Mouse (Mus musculus) lung, postnatal 10 days (tissue): ENCODE data around the gene Man2c1.

ENCODE experiments used
- DNase-seq: peaks from one replicate; pipeline ENCODE4 v3.0.0; 2021

Gene Man2c1

DNA sequence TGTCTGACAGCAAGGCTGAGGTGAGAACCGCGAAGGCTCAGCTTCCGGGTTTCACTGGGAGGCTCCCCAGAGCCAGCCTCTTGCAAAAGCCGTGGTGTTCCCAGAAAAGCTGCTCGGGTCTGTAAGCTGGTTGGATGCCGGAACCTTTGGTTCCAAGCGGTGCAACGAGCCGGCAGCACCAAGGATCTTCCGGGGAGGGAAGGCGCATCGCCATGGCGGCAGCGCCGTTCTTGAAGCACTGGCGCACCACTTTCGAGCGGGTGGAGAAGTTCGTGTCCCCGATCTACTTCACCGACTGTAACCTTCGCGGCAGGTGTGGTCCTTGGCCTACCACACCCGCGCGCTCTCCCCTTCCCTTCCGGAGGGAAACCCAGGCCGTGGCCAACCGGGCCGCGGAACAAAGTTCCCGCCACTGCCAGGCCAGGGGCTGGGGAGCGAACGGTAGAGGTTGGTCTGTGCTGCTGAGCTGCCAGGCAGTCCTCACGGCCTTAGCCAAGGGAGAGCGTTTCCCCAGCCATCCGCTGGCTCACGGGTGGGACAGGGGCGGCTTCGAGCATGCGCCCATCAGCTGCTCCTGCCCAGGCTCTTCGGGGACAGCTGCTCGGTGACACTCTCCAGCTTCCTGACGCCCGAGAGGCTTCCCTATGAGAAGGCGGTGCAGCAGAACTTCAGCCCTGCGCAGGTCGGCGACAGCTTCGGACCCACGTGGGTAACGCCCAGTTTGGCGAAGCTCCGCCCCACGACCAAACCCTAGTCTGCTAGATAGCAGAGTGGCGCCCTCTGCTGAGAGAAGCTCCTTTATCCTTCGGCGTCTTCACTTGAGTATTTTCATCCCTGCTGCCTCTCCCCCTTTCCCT lies at the start of gene Man2c1:
Man2c1 (plus strand) TSS at position 114 of the 857 bp plus-strand sequence.
- DNase-seq: peak; percentile 97

DNA sequence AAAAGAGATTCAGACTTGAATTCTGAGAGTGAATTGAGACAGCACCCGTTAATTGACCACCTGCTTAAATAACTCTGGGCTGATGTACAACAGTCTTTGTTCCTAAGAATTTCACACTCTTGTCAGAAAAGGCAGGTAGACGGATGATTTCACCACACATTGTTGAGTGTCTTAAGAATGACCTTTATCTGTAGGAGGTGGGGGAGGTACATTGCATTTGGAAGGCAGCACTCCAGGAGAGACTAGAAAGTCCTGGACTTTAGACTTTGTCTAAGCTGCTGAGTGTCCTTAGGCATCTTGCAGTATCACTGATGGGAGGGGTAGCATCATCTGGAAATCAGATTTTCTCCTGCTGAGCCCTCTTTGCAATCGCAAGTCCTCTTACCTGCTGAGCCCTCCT lies 48.3 kb upstream of the Man2c1 start:
- DNase-seq: no peak

DNA sequence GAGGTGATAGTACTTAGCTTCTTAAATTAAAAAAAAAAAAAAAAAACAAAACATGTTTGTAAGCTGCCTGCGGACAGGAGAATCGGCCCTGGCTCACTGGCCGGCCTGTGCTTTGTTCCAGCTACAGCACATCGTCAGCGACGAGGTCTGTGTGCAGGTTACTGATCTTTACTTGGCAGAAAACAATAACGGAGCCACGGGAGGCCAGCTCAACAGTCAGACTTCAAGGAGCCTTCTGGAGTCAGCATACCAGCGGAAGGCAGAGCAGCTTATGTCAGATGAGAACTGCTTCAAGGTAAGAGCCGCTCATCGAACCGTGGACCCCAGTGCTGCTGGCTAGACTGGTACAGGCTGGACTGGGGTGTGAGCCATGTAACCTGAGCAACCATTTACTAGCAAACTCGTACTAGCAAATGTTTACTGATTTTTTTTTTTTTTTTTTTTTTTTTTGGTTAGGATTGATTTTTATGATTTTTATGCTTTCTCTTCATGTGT lies 13.2 kb upstream of the Man2c1 start:
- DNase-seq: no peak

DNA sequence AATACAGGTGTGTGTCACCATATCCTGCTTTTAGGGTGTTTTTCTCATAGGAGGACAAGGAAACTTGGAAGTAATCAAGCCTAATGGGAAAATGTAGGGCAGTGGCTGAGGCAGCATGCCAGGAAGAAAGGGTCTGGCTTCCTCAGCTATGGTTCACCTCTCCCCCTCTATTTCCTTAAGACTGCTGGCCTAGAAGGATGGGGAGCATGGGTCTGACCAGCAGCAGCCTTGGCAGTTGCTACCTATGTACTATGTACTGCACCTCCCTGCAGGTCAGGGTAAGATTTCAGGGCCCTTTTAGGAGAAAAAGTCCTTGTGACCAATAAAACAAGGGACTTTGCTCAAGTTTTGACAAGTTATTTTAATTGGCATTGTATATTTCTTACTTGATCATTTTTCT lies 849 bp upstream of the Man2c1 start:
- no peak for DNase-seq

DNA sequence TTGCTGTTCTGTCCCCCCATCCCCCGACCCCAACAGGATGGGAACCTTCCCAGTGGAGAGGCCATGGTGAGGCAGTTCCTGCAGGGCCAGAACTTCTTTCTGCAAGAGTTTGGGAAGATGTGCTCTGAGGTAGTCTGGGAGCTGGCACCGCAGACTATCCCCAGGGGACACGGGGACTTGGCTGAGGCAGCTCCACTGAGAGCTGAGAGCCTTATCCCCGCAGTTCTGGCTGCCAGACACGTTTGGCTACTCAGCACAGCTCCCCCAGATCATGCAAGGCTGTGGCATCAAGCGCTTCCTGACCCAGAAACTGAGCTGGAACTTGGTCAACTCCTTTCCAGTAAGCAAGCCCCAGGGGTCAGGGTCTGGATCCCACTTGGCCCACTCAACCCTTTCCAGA lies 6.8 kb downstream of the Man2c1 start:
- no peak for DNase-seq

DNA sequence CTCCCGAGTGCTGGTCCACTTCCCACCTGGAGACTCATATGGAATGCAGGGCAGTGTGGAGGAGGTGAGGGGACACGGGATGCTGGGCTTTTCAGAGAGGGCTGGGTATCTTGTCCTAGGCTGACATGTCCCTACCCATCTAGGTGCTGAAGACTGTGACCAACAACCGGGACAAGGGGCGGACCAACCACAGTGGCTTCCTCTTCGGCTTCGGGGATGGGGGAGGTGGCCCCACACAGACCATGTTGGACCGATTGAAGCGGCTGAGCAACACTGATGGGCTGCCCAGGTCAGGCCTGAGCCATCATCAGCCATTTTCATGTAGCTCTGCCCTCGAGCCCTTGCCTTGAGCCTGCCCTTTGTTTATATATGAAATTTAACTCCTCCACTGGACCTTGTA lies 7.3 kb downstream of the Man2c1 start:
- no peak for DNase-seq

DNA sequence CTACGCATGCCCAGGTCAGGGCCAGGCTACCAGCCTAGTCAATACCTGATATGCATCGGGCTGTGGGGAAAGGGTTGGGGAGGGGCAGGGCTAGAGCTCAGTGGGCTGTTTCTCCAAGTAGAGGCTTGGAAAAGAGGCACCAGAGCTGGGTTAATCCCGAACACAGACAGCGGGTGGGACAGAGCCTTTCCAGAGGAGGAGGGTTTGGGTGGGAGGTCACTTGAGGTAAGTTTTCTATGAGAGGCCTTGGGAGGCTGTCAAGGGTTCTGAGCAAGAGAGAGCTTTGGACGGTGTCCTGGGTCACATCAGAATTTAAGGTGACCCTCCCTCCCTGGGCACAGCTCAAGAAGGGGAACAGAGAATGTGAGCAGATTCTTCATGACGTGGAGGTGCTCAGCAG lies 8.0 kb downstream of the Man2c1 start:
- DNase-seq: no peak

DNA sequence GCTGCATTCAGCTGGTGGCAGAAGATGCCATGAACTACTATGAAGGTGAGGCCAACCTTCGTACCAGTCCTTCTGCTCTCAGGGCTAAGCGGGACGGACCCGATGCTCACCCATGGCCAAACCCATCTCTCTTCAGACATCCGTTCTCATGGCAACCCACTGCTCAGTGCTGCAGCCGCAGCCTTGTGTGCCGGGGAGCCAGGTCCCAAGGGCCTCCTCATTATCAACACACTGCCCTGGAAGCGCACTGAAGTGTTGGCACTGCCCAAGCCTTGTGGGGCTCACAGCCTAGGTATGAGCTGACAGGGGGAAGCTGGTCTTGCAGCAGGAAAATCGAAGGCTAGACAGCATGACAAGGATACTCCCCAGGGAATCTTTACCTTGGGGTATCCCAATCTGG lies 8.6 kb downstream of the Man2c1 start:
- no peak for DNase-seq

DNA sequence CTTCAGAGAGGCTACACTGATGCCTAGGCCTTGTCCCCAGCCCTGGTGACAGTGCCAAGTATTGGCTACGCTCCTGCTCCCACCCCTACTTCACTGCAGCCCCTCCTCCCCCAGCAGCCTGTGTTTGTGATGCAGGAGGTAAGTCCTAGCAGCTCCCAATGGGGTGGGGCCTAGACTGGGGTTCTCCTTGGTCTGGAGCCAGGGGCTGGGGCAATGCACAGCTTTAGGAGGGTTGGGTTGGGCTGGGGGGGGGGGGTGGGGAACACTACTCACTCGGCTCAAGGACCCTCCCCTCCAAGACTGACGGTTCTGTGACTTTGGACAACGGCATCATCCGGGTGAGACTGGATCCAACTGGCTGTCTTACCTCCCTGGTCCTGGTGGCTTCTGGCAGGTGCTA lies 9.1 kb downstream of the Man2c1 start:
- DNase-seq: peak; percentile 6

DNA sequence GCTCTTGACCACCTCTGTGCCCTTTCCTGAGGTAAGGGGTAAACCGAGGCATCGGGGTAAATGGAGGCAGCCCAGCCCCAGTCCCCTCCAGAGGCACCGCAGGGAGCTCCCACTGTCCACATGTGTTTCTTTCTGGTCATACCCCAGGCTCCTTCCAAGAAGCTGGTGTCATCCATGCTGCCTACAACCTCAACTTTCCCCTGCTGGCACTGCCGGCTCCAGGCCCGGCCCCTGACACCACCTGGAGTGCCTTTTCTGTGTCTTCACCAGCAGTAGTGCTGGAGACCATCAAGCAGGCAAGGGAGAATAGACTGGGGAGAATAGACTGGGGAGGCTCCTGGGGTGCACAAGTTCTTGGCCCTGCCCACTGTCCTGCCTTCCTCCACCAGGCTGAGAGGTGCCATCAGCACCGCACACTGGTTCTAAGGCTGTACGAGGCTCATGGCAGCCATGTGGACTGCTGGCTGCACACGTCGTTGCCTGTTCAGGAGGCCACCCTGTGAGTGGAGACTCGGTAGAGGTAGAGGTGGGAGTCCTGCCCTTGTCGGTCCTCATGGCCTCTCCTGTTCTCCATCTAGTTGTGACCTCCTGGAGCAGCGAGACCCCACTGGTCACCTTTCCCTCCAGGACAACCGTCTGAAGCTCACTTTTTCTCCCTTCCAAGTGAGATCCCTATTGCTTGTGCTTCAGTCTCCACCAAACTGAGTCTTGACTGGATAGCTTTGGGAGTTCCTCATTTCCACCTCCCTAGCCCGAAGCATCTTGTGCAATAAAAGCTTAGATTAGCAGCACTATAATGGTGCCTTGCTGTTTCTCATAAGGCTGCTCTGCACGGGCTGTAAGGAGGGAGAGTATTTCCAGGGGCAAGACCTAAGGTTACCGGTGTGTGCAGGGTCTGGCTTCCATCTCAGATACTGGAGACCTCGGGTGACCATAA lies 11.2 kb downstream of the Man2c1 start:
- no peak for DNase-seq

DNA sequence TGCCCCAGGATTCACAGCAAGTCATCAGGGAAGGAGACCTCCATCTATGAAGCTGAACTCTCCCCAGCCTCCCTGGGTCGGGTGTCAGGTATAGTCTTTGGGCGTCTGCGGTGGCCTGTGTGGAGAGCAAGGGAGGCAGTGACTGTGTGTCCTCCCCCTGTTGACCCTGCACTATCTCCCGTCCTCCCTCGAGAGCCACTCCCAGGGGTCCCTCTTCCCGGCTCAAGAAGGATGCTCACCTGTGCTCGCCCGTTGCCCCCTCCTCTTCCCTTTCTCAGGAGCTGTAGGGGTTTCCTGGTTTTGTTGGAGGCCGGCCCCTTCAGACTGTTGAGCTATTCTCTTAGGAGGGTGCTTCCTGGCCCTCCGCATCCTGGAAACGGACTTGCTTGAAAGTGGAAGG lies 12.7 kb downstream of the Man2c1 start:
- no peak for DNase-seq

DNA sequence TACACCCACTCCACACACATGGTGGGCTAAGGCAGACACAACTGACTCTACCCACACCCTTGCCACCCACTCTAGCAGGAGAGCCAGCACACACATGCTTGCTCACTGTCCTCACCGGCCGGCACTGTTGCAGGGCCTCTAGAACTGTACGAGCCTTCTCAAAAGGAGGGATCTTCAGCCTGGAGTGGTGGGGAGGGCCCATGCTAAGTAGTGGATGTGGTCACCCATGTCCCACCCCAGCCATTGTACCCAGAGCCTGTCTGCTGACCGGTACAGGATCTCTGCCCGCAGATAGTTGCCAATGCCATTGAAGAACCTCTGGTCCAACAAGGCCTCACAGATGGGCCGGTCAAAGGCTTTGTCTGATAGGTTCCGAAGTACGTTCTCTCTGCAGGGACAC lies 14.3 kb downstream of the Man2c1 start:
- DNase-seq: no peak

DNA sequence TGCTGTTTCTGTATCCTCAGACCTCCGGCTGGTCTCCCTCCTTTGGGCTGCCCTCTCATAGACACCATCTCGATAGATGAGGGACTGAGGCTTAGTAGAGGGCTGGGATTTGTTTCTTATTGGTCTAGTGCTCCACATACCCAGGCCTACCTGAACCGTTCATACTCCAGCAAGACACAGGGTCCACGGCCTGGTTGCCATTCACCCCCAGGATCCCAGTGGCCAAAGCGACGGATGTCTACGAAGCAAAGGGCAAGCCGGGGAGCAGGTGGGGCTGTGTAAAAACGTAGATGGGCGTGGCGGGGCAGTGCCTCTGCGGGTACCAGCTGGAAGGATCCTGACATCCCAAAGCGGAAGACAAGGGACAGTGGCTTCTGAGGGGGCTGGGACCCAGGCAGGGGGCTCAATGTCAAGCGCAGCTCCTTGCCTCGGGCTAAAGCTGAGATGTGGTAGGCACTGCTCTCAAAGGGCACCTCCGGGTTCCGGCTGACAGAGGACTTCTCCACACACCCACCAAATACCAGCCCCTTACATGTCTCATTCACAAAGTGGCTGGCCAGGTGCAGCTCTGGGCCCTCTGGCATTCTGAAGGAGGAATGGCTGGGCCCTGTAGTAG lies 16.1 kb downstream of the Man2c1 start:
- peak; percentile 11 for DNase-seq

DNA sequence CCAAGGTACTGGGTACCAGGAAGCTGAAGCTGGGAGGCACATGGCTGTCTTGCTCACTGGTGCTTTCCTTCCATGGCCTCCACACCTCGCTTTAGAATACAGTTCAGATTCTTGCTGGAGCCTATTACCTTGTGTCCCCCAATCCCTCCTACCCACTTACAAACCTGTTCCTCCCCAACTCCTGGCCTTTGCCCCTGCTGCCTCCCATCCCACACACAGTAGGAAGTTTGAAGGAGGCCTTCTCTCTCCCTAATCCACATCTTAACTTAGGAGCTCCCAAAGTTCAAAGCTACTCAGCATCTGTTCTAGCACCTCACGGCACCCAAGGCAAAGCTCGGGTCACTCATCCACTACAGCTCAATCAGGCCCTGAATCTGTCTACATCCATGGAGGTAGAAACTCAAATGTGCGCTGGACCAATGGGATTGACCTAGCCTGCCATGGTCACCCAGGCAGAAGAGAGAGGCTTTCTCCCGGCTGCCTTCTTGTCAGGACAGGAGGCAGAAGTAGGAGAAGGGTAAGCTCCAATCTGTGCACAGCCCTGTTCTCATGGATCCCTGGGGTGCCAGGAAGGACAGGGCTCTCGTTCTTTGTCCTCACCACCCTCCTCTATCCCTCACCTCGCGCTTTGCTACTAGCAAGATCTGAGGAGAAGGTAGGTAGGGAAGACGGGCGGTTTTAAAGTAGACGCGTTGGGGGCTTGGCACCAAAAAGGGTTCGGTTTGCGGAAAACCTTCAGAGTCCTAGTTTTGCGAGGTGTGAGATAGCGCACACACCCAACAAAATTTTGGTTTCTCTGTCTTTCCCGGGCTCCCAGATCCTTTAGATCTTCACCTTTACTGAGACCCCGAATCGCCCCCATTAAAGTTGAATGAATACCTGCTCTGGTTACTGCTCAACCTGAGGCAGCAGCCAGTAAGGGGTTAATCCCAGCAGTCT lies 17.0 kb downstream of the Man2c1 start:
- DNase-seq: no peak

DNA sequence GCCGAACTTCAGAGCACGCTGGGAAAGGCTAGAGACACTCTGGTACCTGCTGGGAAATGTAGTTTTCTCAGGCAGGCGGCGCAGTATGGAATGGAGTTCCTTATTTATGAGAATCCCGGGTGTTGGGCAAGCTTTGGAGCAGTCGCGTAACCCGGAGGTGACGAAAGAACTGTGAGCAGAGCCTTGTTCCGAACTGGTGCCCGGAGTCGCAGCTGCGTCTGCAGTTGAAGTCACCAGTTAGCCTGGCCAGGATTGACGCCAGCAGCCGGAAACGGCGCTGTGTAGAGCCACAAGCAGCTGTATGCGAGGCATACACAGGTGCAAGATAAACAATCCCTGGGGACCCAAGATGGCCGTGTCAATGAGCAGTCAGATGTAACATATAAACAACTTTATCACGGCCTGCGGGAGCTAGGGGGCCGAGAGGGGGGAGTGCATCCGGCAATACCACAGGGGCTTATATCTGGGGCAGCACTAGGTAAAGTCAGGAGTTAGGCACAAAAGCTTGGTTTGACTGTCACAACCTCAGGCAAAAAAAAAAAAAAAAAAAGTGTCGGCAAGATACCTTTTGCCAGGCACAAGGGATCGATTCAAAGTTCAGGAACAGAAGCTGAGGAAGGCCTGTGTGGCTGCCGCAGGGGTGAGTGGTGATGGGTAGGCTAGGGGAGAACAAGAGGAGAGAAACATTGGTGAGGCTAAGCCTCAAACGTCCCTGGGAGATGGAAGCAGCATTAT lies 17.8 kb downstream of the Man2c1 start, which contains the start of gene Neil1:
Neil1 (minus strand) TSS at position 162 of the 735 bp plus-strand sequence.
- peak; percentile 93 for DNase-seq

DNA sequence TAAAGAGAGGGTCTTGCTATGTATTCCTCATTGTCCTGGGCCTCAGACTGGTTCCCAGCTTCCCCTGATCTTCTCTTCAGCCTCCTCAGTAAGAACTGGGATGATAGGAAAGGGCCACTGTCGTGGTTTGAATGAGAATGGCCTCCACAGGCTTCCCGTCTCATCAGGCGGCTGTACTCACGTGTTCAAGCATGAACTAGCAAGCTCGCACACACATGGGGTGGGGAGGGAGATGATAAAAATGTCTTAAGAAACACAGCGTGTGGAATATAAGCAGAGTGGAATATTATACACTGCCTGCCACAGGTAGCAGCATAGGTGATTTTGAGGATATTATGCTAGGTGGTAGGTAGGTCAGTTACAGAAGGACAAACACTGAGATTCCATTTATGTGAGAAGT lies 18.5 kb downstream of the Man2c1 start:
- no peak for DNase-seq

DNA sequence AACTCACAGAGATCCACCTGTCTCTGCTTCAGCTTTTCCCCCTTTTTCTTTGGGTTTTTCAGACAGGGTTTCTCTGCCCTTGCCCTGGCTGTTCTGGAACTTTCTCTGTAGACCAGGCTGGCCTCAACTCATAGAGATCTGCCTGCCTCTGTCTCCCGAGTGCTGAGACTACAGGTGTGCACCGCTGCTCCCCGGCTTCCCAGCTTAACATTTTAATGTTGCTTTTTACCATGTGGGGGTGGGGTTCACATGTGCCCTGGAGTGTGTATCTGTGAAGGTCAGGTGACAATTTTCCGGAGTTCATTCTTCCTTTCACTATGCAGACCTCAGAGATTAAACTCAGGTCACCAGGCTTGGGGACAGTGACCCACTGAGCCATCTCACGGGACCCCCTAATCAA lies 19.7 kb downstream of the Man2c1 start:
- no peak for DNase-seq

DNA sequence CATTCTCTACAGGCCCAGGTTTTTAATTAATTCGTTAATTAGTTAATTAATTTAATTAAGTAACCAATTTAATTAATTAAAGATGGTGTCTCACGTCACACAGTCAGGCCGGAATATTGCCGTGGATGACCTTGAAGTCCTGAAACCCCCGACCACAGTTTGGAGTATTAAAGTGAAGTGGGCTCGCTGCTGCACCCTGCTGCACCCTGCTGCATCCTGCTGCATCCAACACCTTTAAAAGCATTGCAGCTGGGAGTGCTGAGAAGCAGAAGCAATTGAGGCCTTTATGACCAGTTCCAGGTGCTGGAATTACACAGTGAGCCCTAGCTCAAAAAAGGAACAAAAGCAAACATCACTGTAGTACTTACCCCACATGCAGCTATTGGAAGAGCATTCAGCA lies 21.8 kb downstream of the Man2c1 start:
- no peak for DNase-seq

DNA sequence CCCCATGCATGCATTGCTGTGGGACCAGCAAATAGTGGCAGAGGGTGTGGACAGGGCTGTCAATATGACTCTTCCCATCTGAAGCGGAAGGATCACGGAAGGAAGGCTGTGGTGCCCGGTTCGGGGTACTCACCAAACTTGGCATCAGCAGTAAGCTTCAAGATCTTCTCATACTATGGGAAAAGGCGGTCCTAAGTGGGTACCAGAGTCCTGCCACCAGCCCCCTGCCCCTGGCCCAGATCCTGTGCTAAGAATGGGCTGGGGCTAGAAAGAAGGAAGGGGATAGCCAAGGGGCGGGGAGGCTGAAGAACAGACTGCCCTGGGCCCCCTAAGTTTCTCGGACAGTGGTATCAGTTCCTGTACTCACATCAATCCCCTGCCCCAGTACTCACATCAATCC lies 25.9 kb downstream of the Man2c1 start:
- no peak for DNase-seq

DNA sequence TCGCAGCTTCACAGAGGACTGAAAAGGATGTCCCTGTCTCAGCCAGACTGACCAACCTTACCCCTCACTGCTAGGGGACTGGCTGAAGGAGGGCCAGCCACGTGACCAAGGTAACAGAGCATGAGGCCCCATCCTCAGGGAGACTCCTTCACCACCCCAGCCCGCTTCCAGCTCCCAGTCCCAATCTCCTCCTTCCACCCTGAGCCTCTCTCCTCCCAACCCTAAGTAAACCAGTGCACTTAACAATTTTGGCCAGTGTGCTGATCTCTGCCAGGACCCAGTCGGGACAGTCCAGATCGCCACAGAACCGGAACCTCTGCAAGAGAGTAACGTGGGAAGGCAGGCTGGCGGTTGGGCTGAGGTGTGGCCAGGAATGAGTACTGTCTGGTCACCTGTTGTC lies 26.3 kb downstream of the Man2c1 start:
- DNase-seq: no peak

DNA sequence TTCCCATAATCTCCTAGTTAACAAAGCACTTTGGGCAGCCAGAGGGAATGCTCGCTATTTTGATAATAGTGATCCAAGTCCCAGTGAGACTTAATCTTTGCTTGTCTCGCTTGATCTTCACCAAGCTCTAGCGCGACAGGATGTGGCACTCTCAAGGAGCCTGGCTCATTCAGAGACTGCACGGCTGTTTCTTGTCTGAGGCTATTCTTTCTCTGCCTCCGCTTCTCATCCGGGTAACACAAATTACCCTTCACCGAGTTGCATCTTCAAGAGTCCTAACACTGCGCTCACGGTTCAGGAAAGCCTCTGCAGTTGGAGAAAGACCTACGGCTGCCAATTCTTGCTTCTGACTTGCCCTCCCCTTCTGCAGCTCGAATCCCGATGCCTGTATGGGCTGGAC lies 27.0 kb downstream of the Man2c1 start:
- DNase-seq: no peak
